Mouse (Mus musculus) layer of hippocampus, adult 18-20 months (tissue): ENCODE measurements around the gene Bcl2l1. TPM values are rescaled to one million over a fixed set of nuclear protein-coding genes. Genes with fewer than 3 reads are reported as not detected.

ENCODE experiments used
- DNase-seq, 2 experiments: peaks; one replicate each; pipeline ENCODE4 v3.0.0; 2022; ENCODE audit warnings: low spot score in 2 of 2
- microRNA-seq, 2 experiments: library from miRNA; unstranded; fragments of <30 nt; microRNA quantifications; one replicate each; pipeline ENCODE4 v1.2.0; 2021
- total RNA-seq, 2 experiments: library from RNA; stranded (reverse); gene quantifications; 2 replicates each; pipeline ENCODE4 v1.2.3; 2021

Gene Bcl2l1
- total RNA-seq, 2 experiments from 2014 or later: 134 to 146 TPM

- no peak for DNase-seq
These were observed 91.7 kb downstream of the Bcl2l1 start for GRCm38 (mm10) chr2:152739842-152740260.

DNA sequence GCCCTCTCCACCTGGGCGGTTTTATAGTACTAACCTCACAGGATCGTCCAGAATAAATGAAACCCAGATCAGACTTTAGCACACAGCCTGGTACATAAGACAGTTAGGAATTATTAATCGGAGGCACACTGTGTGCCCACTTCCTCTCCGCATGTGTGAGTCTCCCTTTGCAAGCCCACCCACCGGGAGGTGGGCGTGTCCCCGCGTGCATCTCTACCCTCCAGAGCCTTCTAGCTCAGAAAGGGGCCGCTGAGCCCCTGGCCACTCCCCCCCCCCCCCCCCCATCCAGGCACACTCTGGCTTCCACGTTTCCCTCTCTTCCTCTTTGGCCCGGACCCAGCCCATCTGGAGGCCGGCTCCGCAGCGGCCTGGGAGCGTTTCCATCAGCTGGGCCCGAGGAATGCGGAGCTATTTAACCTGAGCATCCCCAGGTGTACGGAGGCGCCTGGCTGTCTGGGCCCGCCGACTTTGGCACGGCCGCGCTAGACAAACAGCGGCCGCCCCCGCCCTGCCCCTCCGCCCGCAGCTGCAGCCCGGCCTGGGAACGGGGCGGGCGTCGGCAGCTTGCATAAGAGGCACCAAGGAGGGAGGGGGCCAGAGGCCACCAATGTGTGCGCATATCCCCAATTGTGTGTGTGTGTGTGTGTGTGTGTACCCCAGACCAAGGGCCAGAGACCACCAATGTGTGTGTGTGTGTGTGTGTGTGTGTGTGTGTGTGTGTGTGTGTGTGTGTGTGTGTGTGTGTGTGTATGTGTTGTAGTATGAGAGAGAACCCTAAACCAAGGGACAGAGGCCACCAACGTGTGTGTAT lies 92.3 kb downstream of the Bcl2l1 start:
- DNase-seq: no peak

- DNase-seq: no peak
These were observed 93.2 kb downstream of the Bcl2l1 start for GRCm38 (mm10) chr2:152738341-152738740.

- no peak for DNase-seq
These were observed 94.0 kb downstream of the Bcl2l1 start for GRCm38 (mm10) chr2:152737306-152738221.

GRCm38 (mm10) chr2:152736748-152737147 lies 94.8 kb downstream of the Bcl2l1 start:
- DNase-seq: no peak

DNA sequence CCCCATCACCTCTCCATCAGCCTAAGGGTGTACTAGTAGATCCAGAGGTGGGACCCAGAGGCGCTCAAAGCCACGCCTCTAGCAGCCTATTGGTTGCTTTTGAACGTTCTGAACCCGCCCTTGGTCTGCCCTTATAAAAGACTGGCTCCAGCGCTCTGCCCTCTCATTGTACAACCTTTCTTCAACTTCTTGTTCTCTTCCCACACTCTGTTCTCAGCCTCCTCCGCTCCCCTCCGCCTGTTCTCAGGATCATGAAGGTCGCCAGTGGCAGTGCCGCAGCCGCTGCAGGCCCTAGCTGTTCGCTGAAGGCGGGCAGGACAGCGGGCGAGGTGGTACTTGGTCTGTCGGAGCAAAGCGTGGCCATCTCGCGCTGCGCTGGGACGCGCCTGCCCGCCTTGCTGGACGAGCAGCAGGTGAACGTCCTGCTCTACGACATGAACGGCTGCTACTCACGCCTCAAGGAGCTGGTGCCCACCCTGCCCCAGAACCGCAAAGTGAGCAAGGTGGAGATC lies 95.4 kb downstream of the Bcl2l1 start, which contains the start of gene Id1:
Id1 (plus strand) TSS at position 162 of the 512 bp plus-strand sequence.
- peak in 1 of 2 experiments; percentile 46 for DNase-seq

- DNase-seq: peak; percentile 90 to 92
These were observed 96.5 kb downstream of the Bcl2l1 start for GRCm38 (mm10) chr2:152734984-152735383.

- DNase-seq: no peak
These were observed 97.0 kb downstream of the Bcl2l1 start for GRCm38 (mm10) chr2:152734501-152734900.

GRCm38 (mm10) chr2:152733201-152733600 lies 98.3 kb downstream of the Bcl2l1 start:
- DNase-seq: no peak

Small RNA genes lying within 50 kb of the gene (microRNA-seq; reads per million reads assigned to microRNA genes)
- gene Gm23802 (0 reads per million in 2 experiments), gene Mir5622 (0 reads per million in 2 experiments)

Other genes with a start within 250 kb of the Bcl2l1 start
- not detected for gene Defb45, start 232.3 kb downstream of the Bcl2l1 start, total RNA-seq
- not detected for gene Defb36, start 227.4 kb downstream of the Bcl2l1 start, total RNA-seq
- not detected for gene Defb25, start 208.7 kb downstream of the Bcl2l1 start, total RNA-seq
- under 1 TPM; 0.74 to 0.79 TPM for gene Rem1, start 204.8 kb downstream of the Bcl2l1 start, total RNA-seq
- gene H13, start 162.3 kb downstream of the Bcl2l1 start, total RNA-seq: 10 to 100 TPM; 75.0 to 76.0 TPM
- 10 to 100 TPM; 18.3 to 19.2 TPM for gene Mcts2, start 144.7 kb downstream of the Bcl2l1 start, total RNA-seq
- gene Id1, start 95.5 kb downstream of the Bcl2l1 start, total RNA-seq: 10 to 100 TPM; 19.5 to 22.3 TPM
- gene Cox4i2, start 77.6 kb downstream of the Bcl2l1 start, total RNA-seq: 1 to 10 TPM; 1.1 to 2.3 TPM
- gene Tpx2, start 16.2 kb upstream of the Bcl2l1 start, total RNA-seq: 1 to 10 TPM; 1.6 to 1.9 TPM
- gene Mylk2, start 79.6 kb upstream of the Bcl2l1 start, total RNA-seq: not detected
- under 1 TPM; 0.58 to 0.89 TPM for gene Foxs1, start 101.5 kb upstream of the Bcl2l1 start, total RNA-seq
- 10 to 100 TPM in 1 of 2 experiments, 1 to 10 TPM in 1; 10.0 to 10.8 TPM for gene Dusp15, start 120.0 kb upstream of the Bcl2l1 start, total RNA-seq
- 1 to 10 TPM in 1 of 2 experiments, under 1 TPM in 1; 0.94 to 1.3 TPM for gene Ttll9, start 130.8 kb upstream of the Bcl2l1 start, total RNA-seq
- gene Pdrg1, start 183.7 kb upstream of the Bcl2l1 start, total RNA-seq: 10 to 100 TPM; 40.5 to 42.9 TPM
- gene Xkr7, start 200.1 kb upstream of the Bcl2l1 start, total RNA-seq: 1 to 10 TPM; 1.4 to 2.5 TPM
- 1 to 10 TPM; 2.2 to 3.1 TPM for gene Ccm2l, start 234.2 kb upstream of the Bcl2l1 start, total RNA-seq